Mouse (Mus musculus) midbrain, postnatal 0 days (tissue): ENCODE measurements around the gene Pear1. TPM values are rescaled to one million over a fixed set of nuclear protein-coding genes. Genes with fewer than 3 reads are reported as not detected.

Source experiments
- ATAC-seq: fragments of 200-750 bp; cut with Nextera tagmentation; 2 replicates; pipeline ENCODE4 v1.8.0; 2017; ENCODE audit warnings: moderate number of reproducible peaks, mild to moderate bottlenecking, moderate TSS enrichment, moderate library complexity; ENCODE audit not compliant: low FRiP score
- DNase-seq: peaks from one replicate; pipeline ENCODE4 v3.0.0-alpha.2; 2015; ENCODE audit warnings: low spot score
- H3K27ac ChIP-seq: fragments of 300-500 bp; sonication (generic); 2 replicates; pipeline ENCODE4 v1.5.1; 2014; ENCODE audit warnings: low read depth, mild to moderate bottlenecking, low read length, mixed read lengths
- H3K27me3 ChIP-seq: fragments of 300-500 bp; sonication (generic); 2 replicates; pipeline ENCODE4 v1.6.1; 2014; ENCODE audit warnings: low read length, control low read depth, mixed read lengths; ENCODE audit not compliant: insufficient read depth
- H3K36me3 ChIP-seq: fragments of 300-500 bp; sonication (generic); 2 replicates; pipeline ENCODE4 v1.6.1; 2014; ENCODE audit warnings: low read length, control low read depth, mixed read lengths; ENCODE audit not compliant: insufficient read depth
- H3K4me1 ChIP-seq: fragments of 300-500 bp; sonication (generic); 2 replicates; pipeline ENCODE4 v1.6.1; 2014; ENCODE audit warnings: mild to moderate bottlenecking, control low read depth, antibody characterized with exemption, low read length, mixed read lengths; ENCODE audit not compliant: insufficient read depth
- H3K4me2 ChIP-seq: fragments of 300-500 bp; sonication (generic); 2 replicates; pipeline ENCODE4 v1.6.1; 2014; ENCODE audit warnings: low read depth, mild to moderate bottlenecking, low read length, mixed read lengths; ENCODE audit not compliant: poor library complexity, severe bottlenecking
- H3K4me3 ChIP-seq: fragments of 300-500 bp; sonication (generic); 2 replicates; pipeline ENCODE4 v1.5.1; 2014; ENCODE audit warnings: low read depth, mild to moderate bottlenecking, low read length, moderate library complexity
- H3K9ac ChIP-seq: fragments of 300-500 bp; sonication (generic); replicated peaks from 2 replicates; pipeline ENCODE4 v1.6.1; 2014; ENCODE audit warnings: mild to moderate bottlenecking, low read length, moderate library complexity, mixed read lengths; ENCODE audit not compliant: poor library complexity, severe bottlenecking
- H3K9me3 ChIP-seq: fragments of 300-500 bp; sonication (generic); 2 replicates; pipeline ENCODE4 v1.6.1; 2016; ENCODE audit warnings: low read length, control low read depth
- CTCF ChIP-seq: IDR thresholded peaks from 2 replicates; pipeline ENCODE4 v1.5.1; 2016; ENCODE audit warnings: antibody characterized with exemption, mild to moderate bottlenecking
- WGBS: fragments of 180-500 bp; shearing (Covaris S2); extraction: QIAGEN DNeasy Blood & Tissue Kit; methylation state at CpG from one replicate; pipeline ENCODE4 v1.1.7; 2014; 5-methylcytosine and 5-hydroxymethylcytosine counted together
- polyA plus RNA-seq: library from polyadenylated mRNA; unstranded; fragments of >200 nt; fragmentation: Nextera tagmentation; extraction: Ambion mirVana; gene quantifications from 2 replicates; pipeline ENCODE4 v1.2.1, GENCODE M21; 2015
- total RNA-seq: library from RNA; depleted of rRNA; stranded (reverse); fragments of >200 nt; gene quantifications from 2 replicates; pipeline ENCODE4 v1.2.3, GENCODE M21; 2014

Gene Pear1
- total and polyA plus RNA-seq, 2 experiments from 2014 or later = 5.7 to 19.0 TPM

DNA sequence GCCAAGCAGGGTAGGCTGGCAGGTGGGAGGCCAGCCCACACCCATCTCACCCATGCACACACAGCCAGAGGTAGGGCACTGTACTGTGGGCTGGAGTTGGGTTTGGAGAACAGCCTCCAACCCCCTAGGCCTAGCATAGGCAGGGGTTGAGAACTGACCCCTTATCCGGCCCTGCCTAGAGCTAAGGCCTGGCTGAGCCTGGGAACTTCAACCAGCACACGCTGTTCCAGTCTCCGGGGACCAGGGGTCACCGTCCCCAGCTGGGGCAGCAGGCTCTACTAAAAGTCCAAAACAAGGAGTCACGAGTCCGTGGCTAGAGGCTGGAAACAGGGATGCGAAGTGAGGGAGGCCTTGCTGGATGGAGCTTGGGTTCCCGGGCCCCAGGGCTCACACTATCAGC lies 56.3 kb downstream of the Pear1 start:
- H3K4me1 ChIP-seq = no peaks in the 10 kb centered on the region
- peaks cover 13% of the 10 kb centered on the region for H3K27me3 ChIP-seq
- TF ChIP-seq CTCF = no peak
- WGBS = 68% methylated on average over 8 of the region's 8 CpGs
- ATAC-seq (no peak), DNase-seq (no peak)
- peak overlapping the region; percentile 28; the same call in 1 of the 2 replicates for H3K4me3 ChIP-seq
- peak overlapping the region; percentile 34; the same call in 1 of the 2 replicates for H3K4me2 ChIP-seq
- no peaks in the 10 kb centered on the region for H3K9me3 ChIP-seq
- H3K27ac ChIP-seq = no peak overlapping the region
- H3K9ac ChIP-seq = no peak overlapping the region
- no peaks in the 10 kb centered on the region for H3K36me3 ChIP-seq

DNA sequence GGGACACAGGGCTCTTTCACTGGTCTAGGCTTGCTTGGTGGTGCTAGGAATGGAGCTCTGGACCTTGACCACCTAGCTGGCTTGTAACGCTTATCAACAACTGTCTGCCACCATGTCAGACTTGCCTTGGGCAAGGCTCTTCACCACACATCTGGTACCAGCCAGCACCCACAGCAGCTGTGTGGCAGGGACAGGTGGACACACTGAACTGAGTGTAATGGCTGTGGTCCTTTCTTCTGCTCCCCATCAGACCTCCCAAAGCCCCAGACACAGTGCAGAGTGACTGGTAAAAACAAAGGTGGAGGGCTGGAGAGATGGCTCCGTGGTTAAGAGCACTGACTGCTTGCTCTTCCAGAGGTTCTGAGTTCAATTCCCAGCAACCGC lies 57.8 kb downstream of the Pear1 start:
- Histone ChIP-seq H3K36me3 (no peaks in the 10 kb centered on the region), H3K4me2 (no peak overlapping the region), H3K9me3 (no peaks in the 10 kb centered on the region), H3K4me1 (no peaks in the 10 kb centered on the region), H3K27ac (no peak overlapping the region), H3K9ac (no peak overlapping the region), H3K4me3 (no peak overlapping the region), H3K27me3 (peaks cover 13% of the 10 kb centered on the region)
- no peak for DNase-seq
- 85% methylated on average over 3 of the region's 3 CpGs for WGBS
- TF ChIP-seq CTCF = no peak
- no peak for ATAC-seq

DNA sequence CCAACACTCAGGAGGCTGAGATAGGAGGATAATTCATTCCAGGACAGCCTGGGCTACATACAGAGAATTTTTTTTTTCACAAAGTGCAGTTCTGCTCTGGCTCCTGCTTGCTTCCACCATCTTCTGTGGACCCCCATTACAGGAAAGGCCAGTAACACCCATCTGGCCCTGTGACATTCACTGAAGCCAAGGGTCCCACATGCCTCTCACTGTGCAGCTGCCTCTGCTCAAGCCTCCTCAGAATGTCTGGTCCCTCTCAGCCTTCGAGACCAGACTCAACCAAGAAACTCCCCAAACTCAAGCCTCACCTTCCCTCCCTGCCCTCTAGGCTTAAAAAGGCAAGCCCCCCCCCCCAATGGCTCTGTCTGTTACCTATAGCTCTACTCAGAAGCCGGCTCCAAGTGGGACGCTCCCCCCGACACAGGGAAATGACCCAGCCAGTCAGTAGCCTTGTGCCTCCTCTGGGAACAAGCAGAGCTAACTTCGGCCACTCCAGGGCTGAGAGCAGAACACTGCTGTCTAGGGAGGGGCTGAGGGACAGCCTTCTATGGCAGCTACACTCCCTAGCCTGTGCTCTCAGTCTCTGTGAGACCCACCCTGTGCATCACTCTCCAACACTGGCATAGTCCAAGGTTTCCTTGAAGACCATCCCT lies 58.3 kb downstream of the Pear1 start:
- no peaks in the 10 kb centered on the region for H3K9me3 ChIP-seq
- peaks cover 13% of the 10 kb centered on the region for H3K27me3 ChIP-seq
- H3K36me3 ChIP-seq = no peaks in the 10 kb centered on the region
- TF ChIP-seq CTCF = no peak
- no peak overlapping the region for H3K4me3 ChIP-seq
- DNase-seq (no peak), ATAC-seq (no peak)
- no peak overlapping the region for H3K4me2 ChIP-seq
- no peak overlapping the region for H3K27ac ChIP-seq
- H3K4me1 ChIP-seq = no peaks in the 10 kb centered on the region
- H3K9ac ChIP-seq = no peak overlapping the region
- 82% methylated on average over 5 of the region's 5 CpGs for WGBS

DNA sequence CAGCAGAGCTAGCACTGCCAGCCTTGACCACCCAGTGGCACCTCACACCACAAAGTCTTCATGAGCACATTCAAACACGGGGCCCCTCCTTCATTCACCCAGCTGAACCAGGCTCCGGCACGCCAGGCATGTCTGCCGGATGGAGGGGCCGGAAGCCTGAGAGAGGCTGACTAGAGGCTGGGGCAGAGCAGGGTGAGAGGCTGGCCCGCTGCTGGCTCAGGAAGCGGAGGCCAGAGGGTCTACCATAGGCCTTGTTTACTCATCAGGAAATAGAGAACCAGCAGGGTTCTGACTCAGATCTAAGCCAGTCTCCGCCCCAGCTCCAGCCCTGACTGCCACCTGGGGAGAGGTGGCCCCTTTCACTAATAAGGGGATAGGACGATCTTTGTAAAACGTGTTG lies 59.0 kb downstream of the Pear1 start:
- H3K4me1 ChIP-seq = no peaks in the 10 kb centered on the region
- no peak overlapping the region for H3K9ac ChIP-seq
- H3K27me3 ChIP-seq = peaks cover 13% of the 10 kb centered on the region
- H3K4me3 ChIP-seq = no peak overlapping the region
- DNase-seq (no peak), ATAC-seq (no peak)
- H3K36me3 ChIP-seq = no peaks in the 10 kb centered on the region
- WGBS = 27% methylated on average over 10 of the region's 10 CpGs
- peak; percentile 12; the same call in 1 of the 2 replicates for TF ChIP-seq CTCF
- H3K27ac ChIP-seq = no peak overlapping the region
- H3K4me2 ChIP-seq = peak overlapping the region; percentile 15; the same call in 1 of the 2 replicates
- no peaks in the 10 kb centered on the region for H3K9me3 ChIP-seq

DNA sequence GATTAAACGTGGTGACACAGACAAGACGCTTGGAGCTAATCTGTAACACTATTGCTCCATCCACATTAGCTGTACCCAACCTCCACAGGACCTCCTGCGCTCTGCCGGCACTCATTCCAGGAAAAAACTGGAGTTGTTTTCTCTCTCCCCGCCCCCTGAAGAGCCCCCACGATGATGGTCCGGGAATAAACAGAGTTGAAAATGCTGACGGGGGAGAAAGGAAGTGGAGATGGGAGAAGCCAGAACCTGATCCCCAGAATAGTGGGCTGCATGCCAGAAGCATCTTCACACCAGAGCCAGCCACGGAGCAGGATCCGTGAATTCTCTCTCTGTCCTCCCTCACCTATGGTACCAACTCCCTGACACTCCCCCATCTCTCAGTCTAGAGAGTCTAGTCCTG lies 59.6 kb downstream of the Pear1 start:
- H3K9ac ChIP-seq = no peak overlapping the region
- H3K9me3 ChIP-seq = no peaks in the 10 kb centered on the region
- TF ChIP-seq CTCF = no peak
- no peaks in the 10 kb centered on the region for H3K4me1 ChIP-seq
- no peaks in the 10 kb centered on the region for H3K36me3 ChIP-seq
- H3K4me3 ChIP-seq = no peak overlapping the region
- ATAC-seq = no peak
- no peak for DNase-seq
- WGBS = 44% methylated on average over 10 of the region's 10 CpGs
- H3K27me3 ChIP-seq = peaks cover 9% of the 10 kb centered on the region
- peak overlapping the region; percentile 15; the same call in 1 of the 2 replicates for H3K4me2 ChIP-seq
- H3K27ac ChIP-seq = no peak overlapping the region

DNA sequence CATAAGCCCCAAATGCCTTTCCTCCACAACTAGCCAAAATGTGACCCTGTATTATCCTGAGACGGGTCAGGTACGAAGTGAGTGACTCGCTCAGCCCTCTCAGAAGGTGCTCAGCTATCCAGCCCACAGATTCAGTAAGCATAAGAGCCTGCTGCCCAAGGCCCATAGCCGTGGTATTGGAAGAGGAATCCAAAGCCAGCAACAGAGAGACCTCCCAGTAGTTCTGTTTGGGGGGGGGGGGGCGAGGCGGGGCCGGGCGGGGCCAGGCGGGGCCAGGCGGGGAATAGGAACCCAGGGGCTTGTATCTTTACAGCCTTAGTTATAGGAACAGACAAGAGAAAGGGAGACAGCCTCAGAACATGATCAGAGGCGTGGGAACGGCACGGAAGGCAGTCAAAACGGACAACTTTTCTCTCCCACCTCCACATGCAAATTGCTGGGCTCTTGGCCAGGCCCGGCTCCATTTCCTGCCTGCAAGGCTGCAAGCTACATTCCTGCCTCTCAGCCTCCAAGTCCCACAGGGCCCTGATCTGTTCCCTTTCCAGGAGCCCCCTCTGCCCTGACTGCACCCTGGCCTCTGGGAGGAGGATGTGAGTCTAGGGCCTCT lies 60.3 kb downstream of the Pear1 start:
- peak overlapping the region; percentile 6; the same call in 1 of the 2 replicates for H3K4me2 ChIP-seq
- ATAC-seq (no peak), DNase-seq (peak; percentile 41)
- no peak overlapping the region for H3K27ac ChIP-seq
- no peak overlapping the region for H3K9ac ChIP-seq
- TF ChIP-seq CTCF = no peak
- H3K4me1 ChIP-seq = no peaks in the 10 kb centered on the region
- H3K27me3 ChIP-seq = peaks cover 1% of the 10 kb centered on the region
- no peaks in the 10 kb centered on the region for H3K36me3 ChIP-seq
- no peaks in the 10 kb centered on the region for H3K9me3 ChIP-seq
- H3K4me3 ChIP-seq = no peak overlapping the region
- WGBS = 29% methylated on average over 15 of the region's 15 CpGs
